Mouse (Mus musculus): ENCODE results near the gene Fam168b.

GRCm38 (mm10) chr1:34819225-34819910, 23.5 kb downstream of the Fam168b start:
- TF ChIP-seq GATA1 (IDR thresholded peaks at IDR 0.05; ENCODE audit: borderline replicate concordance, low read length) (no peak), FLI1 (IDR thresholded peaks at IDR 0.05; ENCODE audit: low read length) (no peak)
